Mouse (Mus musculus): ENCODE measurements around the gene Unc13b. TPM values are rescaled to one million over a fixed set of nuclear protein-coding genes. Genes with fewer than 3 reads are reported as not detected.
"Not testable (repeated sequence)": the region's sequence is repeated elsewhere in the genome, so short reads cannot be mapped to it uniquely, and the experiment has no call there.

Gene Unc13b
- polyA plus RNA-seq, 1 experiment from 2014 or later, result 25.3 TPM

DNA sequence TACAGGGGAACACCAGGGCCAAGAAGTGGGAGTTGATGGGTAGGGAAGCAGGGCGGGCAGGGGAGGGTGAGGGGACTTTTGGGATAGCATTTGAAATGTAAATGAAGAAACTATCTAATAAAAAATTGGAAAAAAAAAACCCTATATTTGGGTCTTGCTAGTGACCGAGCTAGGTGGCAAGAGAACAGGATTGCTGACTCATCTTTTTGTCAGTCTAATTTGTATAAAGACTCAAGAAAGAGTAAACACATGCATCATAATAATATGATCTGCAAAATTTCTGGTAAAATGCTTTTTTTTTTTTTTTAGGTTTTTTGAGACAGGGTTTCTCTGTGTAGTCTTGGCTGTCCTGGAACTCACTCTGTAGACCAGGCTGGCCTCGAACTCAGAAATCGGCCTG is 93.7 kb downstream of the Unc13b start:
- not testable (repeated sequence) for H3K9me3 ChIP-seq; H3K27me3 ChIP-seq; H3K4me3 ChIP-seq (replicated peaks); H3K4me2 ChIP-seq; H3K36me3 ChIP-seq (replicated peaks); H3K27ac ChIP-seq; ATAC-seq (ENCODE audit: low FRiP score); H3K9ac ChIP-seq; H3K4me1 ChIP-seq
- 95% methylated on average over 4 of the region's 4 CpGs for WGBS

- H3K27me3 ChIP-seq, result no peaks in the 10 kb centered on the region
- no peak overlapping the region for H3K9ac ChIP-seq
- no peak for ATAC-seq (ENCODE audit: low FRiP score)
- no peak overlapping the region for H3K4me2 ChIP-seq
- no peak overlapping the region for H3K27ac ChIP-seq
- H3K36me3 ChIP-seq (replicated peaks), result no peaks in the 10 kb centered on the region
- no peaks in the 10 kb centered on the region for H3K9me3 ChIP-seq
- H3K4me3 ChIP-seq (replicated peaks), result no peak overlapping the region
- peaks cover 8% of the 10 kb centered on the region; the same call in 1 of the 2 replicates for H3K4me1 ChIP-seq
- 56% methylated on average over 3 of the region's 3 CpGs for WGBS
These were observed 101.3 kb downstream of the Unc13b start for GRCm38 (mm10) chr4:43160045-43160444.

GRCm38 (mm10) chr4:43161124-43161657 is 102.4 kb downstream of the Unc13b start:
- H3K27me3 ChIP-seq, result no peaks in the 10 kb centered on the region
- WGBS, result over 99% methylated on average over 3 of the region's 3 CpGs
- H3K27ac ChIP-seq, result no peak overlapping the region
- H3K4me3 ChIP-seq (replicated peaks), result no peak overlapping the region
- no peak overlapping the region for H3K9ac ChIP-seq
- peaks cover 8% of the 10 kb centered on the region; the same call in 1 of the 2 replicates for H3K4me1 ChIP-seq
- H3K4me2 ChIP-seq, result no peak overlapping the region
- ATAC-seq (ENCODE audit: low FRiP score), result no peak
- H3K9me3 ChIP-seq, result no peaks in the 10 kb centered on the region
- H3K36me3 ChIP-seq (replicated peaks), result no peaks in the 10 kb centered on the region

DNA sequence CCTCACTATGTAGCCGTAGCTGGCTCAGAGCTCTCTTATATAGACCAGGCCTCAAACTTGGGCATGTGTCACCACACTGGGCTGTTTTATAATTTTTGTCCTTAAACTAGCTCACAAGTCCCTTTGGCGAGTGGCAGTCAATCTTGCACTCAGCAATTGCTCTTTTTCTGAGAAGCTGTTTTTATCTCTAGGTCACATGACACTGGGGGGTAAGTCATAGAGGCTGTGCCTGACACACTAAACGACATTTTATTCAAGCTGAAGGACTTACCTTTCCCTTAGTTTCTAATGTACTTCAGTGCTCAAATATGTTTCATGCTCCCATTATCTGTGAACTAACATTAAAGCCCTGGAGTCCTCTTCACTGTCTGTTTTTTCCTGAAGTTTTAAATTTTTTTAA is 104.5 kb downstream of the Unc13b start:
- Histone ChIP-seq H3K36me3 (replicated peaks) (no peaks in the 10 kb centered on the region), H3K4me1 (peaks cover 12% of the 10 kb centered on the region; the same call in 1 of the 2 replicates), H3K4me3 (replicated peaks) (no peak overlapping the region), H3K27ac (no peak overlapping the region), H3K27me3 (no peaks in the 10 kb centered on the region), H3K9ac (no peak overlapping the region), H3K9me3 (no peaks in the 10 kb centered on the region), H3K4me2 (no peak overlapping the region)
- ATAC-seq (ENCODE audit: low FRiP score), result no peak
- 73% methylated on average over 3 of the region's 3 CpGs for WGBS

DNA sequence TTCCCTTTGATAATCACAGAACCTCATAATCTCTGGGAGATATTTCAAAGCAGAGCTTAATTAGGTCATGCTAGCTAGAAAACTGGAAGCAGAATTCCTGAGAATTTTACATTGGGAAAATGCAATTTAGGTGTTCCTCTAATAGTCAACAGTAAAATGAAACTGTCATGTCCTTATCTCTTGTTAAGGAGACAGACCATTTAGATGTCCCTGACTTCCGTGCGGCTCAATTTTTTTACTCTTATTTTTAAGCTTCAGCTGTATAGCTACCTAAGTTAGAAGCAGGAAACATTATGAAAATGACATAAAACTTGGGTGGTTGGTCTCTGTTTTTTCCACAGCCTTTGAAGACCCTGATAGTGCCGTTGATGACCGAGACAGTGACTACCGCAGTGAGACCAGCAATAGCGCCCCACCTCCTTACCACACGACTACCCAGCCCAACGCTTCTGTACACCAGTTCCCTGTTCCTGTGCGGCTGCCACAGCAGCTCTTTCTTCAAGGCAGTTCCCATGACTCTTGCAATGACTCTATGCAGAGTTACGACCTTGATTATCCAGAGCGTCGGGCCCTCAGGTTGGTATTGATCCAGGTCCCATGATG is 106.8 kb downstream of the Unc13b start:
- Histone ChIP-seq H3K9me3 (no peaks in the 10 kb centered on the region), H3K27ac (no peak overlapping the region), H3K36me3 (replicated peaks) (no peaks in the 10 kb centered on the region), H3K4me2 (no peak overlapping the region), H3K9ac (no peak overlapping the region), H3K4me1 (0 out of 2 replicates have a peak, but pooled peaks cover 4% of the 10 kb centered on the region), H3K4me3 (replicated peaks) (no peak overlapping the region), H3K27me3 (no peaks in the 10 kb centered on the region)
- no peak for ATAC-seq (ENCODE audit: low FRiP score)
- 92% methylated on average over 12 of the region's 12 CpGs for WGBS

DNA sequence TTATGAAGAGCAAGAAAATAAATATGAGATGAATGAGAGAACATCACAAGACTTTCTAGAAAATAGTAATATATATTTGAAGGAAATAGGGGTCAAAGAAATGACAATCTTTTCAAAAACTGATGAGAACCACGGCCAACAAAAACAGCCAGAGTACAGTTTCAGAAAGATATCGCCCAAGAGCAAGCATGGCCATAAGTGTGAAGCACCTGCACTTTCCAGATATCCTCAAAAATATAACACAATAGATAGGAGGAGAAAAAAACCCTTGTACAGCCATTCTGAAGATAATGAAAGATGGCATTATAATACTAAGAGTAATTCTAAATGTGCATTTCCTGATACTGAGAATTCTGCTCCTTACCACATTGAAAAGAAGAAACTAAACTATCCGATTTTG is 111.3 kb downstream of the Unc13b start:
- H3K4me1 ChIP-seq, result 0 out of 2 replicates have a peak, but pooled peaks cover 4% of the 10 kb centered on the region
- H3K9me3 ChIP-seq, result no peaks in the 10 kb centered on the region
- H3K4me3 ChIP-seq (replicated peaks), result no peak overlapping the region
- WGBS, result 93% methylated on average over 3 of the region's 3 CpGs
- no peak overlapping the region for H3K9ac ChIP-seq
- H3K4me2 ChIP-seq, result no peak overlapping the region
- no peaks in the 10 kb centered on the region for H3K36me3 ChIP-seq (replicated peaks)
- H3K27ac ChIP-seq, result no peak overlapping the region
- H3K27me3 ChIP-seq, result no peaks in the 10 kb centered on the region
- no peak for ATAC-seq (ENCODE audit: low FRiP score)

DNA sequence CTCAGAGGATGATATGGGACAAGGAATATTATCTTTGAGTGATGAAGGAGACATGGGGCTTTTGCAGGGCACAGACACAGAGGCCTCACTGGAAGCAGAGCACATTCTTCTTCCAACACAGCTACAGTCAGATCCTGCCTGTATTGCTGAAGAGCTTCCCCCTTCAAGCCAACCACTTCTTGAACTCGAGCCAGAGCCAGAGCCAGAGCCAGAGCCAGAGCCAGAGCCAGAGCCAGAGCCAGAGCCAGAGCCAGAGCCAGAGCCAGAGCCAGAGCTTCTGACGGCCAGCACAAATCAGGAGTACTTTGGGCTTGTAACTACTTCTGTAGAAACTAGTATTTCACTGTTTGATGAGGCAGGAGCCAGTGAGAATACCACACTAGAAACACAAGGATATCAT is 118.4 kb downstream of the Unc13b start:
- Histone ChIP-seq H3K4me1 (no peaks in the 10 kb centered on the region), H3K36me3 (replicated peaks) (0 out of 2 replicates have a peak, but pooled peaks cover 2% of the 10 kb centered on the region), H3K9ac (no peak overlapping the region), H3K27ac (no peak overlapping the region), H3K9me3 (no peaks in the 10 kb centered on the region), H3K27me3 (no peaks in the 10 kb centered on the region), H3K4me3 (replicated peaks) (no peak overlapping the region), H3K4me2 (no peak overlapping the region)
- 89% methylated on average over 2 of the region's 2 CpGs for WGBS
- ATAC-seq (ENCODE audit: low FRiP score), result no peak

DNA sequence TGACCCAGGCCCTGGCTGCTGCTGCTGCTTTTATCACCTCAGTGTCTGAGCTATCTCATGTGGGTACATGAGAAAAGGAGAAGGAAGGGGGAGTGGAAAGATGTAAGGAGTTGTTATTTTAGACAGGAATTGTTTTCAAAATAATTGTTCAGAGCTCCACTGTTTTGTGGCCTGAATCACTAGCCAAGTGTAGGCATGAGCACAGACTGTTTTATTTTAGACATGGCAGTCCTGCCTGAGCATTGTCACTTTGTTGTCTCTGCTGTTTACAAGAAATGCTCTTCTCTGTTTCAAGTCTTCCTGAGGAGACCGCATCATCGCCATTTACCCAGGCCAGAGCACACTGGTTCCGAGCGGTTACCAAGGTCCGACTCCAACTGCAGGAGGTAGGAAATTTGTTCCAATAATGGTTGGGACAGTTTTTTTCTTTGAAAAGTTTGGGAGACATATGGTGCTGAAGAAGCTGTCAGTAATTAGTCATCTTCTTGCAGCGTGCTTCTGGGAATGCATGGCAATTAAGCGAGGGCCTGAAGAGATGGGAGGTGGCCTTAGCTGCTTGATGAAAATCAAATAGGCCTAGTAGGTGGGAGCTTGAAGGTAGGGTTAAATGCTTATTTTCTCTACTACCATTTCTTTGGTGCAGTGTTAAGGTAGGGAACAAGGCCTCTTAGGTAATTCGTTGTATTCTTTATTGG is 123.9 kb downstream of the Unc13b start:
- H3K27me3 ChIP-seq, result no peaks in the 10 kb centered on the region
- ATAC-seq (ENCODE audit: low FRiP score), result no peak
- 94% methylated on average over 8 of the region's 8 CpGs for WGBS

GRCm38 (mm10) chr4:43187439-43187838 is 128.7 kb downstream of the Unc13b start:
- Histone ChIP-seq H3K9me3 (no peaks in the 10 kb centered on the region), H3K4me3 (replicated peaks) (no peak overlapping the region), H3K4me1 (0 out of 2 replicates have a peak, but pooled peaks cover 2% of the 10 kb centered on the region), H3K9ac (no peak overlapping the region), H3K27me3 (no peaks in the 10 kb centered on the region), H3K27ac (no peak overlapping the region), H3K4me2 (no peak overlapping the region), H3K36me3 (replicated peaks) (no peaks in the 10 kb centered on the region)
- 35% methylated on average over 2 of the region's 2 CpGs for WGBS
- ATAC-seq (ENCODE audit: low FRiP score), result no peak

More for the DNA sequence above, 123.9 kb downstream of the Unc13b start:
- H3K9me3 ChIP-seq, result no peaks in the 10 kb centered on the region
- H3K9ac ChIP-seq, result no peak overlapping the region
- 0 out of 2 replicates have a peak, but pooled peaks cover 2% of the 10 kb centered on the region for H3K4me1 ChIP-seq
- no peak overlapping the region for H3K4me2 ChIP-seq
- H3K36me3 ChIP-seq (replicated peaks), result 0 out of 2 replicates have a peak, but pooled peaks cover 3% of the 10 kb centered on the region
- no peak overlapping the region for H3K27ac ChIP-seq
- no peak overlapping the region for H3K4me3 ChIP-seq (replicated peaks)

DNA sequence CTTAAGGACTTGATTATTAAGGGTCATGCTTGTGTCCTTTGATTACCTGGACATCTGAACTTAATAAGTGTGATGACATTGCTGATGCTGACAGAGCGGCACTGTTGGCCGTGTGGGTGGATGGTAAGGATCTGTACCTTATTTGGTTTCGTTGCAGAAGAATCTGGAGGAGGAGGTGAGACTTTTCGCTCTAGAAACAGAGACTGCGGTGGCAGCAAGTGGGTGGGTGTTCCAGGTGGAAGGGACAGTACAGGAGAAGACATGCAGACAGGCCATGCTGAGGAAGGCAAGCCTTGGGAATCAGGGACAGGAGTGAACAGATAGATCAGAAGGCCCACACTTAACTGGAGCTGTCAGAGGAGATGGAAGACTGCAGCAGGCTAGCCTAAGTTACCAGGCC is 130.6 kb downstream of the Unc13b start:
- H3K36me3 ChIP-seq (replicated peaks), result no peaks in the 10 kb centered on the region
- no peak overlapping the region for H3K27ac ChIP-seq
- WGBS, result 91% methylated on average over 5 of the region's 5 CpGs
- H3K4me3 ChIP-seq (replicated peaks), result no peak overlapping the region
- ATAC-seq (ENCODE audit: low FRiP score), result no peak
- H3K27me3 ChIP-seq, result no peaks in the 10 kb centered on the region
- H3K9me3 ChIP-seq, result no peaks in the 10 kb centered on the region
- H3K4me1 ChIP-seq, result 0 out of 2 replicates have a peak, but pooled peaks cover 2% of the 10 kb centered on the region
- no peak overlapping the region for H3K4me2 ChIP-seq
- no peak overlapping the region for H3K9ac ChIP-seq

DNA sequence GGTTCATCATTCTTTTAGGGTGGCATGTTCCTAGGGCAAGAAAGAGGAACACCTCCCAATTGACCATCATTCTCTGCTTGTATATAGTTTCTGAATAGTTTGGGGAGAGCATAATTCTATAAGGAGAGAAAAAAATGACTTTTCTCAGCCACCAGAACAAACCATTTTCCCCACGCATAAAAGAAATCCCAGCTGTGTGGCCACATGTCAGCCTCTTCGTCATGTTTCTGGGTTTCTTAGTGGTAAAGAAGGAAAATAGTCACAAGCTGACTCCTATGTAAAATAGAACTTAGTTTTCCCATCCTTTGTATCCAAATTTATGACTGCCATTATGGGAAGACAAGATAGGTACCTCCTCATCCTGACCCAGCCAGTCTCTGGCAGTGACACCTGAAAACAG is 146.2 kb downstream of the Unc13b start:
- Histone ChIP-seq H3K4me3 (replicated peaks) (no peak overlapping the region), H3K36me3 (replicated peaks) (peaks cover 4% of the 10 kb centered on the region; the same call in 1 of the 2 replicates), H3K27me3 (no peaks in the 10 kb centered on the region), H3K27ac (no peak overlapping the region), H3K4me1 (peaks cover 19% of the 10 kb centered on the region), H3K4me2 (no peak overlapping the region), H3K9ac (no peak overlapping the region), H3K9me3 (no peaks in the 10 kb centered on the region)
- ATAC-seq (ENCODE audit: low FRiP score), result no peak
- WGBS, result 84% methylated on average over 2 of the region's 2 CpGs

GRCm38 (mm10) chr4:43205571-43205970 is 146.8 kb downstream of the Unc13b start:
- no peak overlapping the region for H3K4me2 ChIP-seq
- H3K27ac ChIP-seq, result 0 out of 2 replicates have a peak overlapping the region, but pooled peaks have one; percentile 15
- no peak overlapping the region for H3K4me3 ChIP-seq (replicated peaks)
- H3K9ac ChIP-seq, result no peak overlapping the region
- peaks cover 19% of the 10 kb centered on the region for H3K4me1 ChIP-seq
- WGBS, result 36% methylated on average over 4 of the region's 4 CpGs
- H3K27me3 ChIP-seq, result no peaks in the 10 kb centered on the region
- H3K9me3 ChIP-seq, result no peaks in the 10 kb centered on the region
- no peak for ATAC-seq (ENCODE audit: low FRiP score)
- H3K36me3 ChIP-seq (replicated peaks), result peaks cover 4% of the 10 kb centered on the region; the same call in 1 of the 2 replicates
